Mouse (Mus musculus) lung, postnatal 4 days (tissue): Measurements from ENCODE around the gene Rbm12.

Source experiments
- DNase-seq, 2 experiments: peaks; one replicate each; pipeline ENCODE4 v3.0.0; 2021

The Rbm12 gene

GRCm38 (mm10) chr2:156079183-156079560 lies 32.6 kb downstream of the Rbm12 start:
- DNase-seq: no peak

- no peak for DNase-seq
Measured at GRCm38 (mm10) chr2:156078421-156079182, 33.2 kb downstream of the Rbm12 start.

- DNase-seq: no peak
Measured at GRCm38 (mm10) chr2:156077461-156077860, 34.3 kb downstream of the Rbm12 start.

GRCm38 (mm10) chr2:156073725-156074124 lies 38.1 kb downstream of the Rbm12 start:
- DNase-seq: peak in 1 of 2 experiments; percentile 71

DNA sequence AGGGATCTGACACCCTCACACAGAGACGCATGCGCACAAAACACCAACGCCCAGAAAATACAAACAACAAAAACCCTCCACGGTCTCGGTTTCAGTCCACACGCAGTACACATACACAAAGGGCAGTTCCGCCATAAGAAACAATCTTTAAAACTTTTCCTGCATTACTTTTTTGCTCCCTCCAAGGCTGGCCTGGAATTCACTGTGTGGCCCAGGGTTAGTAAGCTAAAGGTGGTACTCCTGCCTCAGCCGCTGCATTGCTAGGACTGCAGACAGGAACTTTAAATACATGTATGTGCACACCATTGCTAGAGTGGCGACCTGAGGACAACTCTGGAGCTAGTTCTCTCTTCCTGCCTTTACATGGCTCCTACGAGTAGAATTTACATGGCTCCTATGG lies 40.5 kb downstream of the Rbm12 start:
- no peak for DNase-seq

DNA sequence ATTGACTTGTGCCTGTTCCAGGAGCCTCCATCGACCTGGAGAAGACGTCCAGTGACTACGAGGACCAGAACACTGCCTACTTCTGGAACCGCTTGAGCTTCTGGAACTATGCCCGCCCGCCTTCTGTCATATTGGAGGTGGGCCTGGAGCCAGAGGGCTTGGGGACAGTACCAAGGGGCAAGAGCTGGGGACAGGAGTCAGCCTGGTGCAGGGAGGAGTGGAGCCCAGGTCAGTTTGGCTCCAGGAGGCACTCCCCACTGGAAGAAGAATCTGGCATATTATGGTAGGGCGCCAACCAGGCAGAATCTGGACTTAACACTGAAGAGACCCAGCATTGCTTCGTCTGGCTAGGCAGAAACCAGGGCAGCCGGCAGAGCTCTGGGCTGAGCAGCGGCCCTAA lies 43.9 kb downstream of the Rbm12 start:
- DNase-seq: no peak

GRCm38 (mm10) chr2:156066126-156066525 lies 45.7 kb downstream of the Rbm12 start:
- no peak for DNase-seq

DNA sequence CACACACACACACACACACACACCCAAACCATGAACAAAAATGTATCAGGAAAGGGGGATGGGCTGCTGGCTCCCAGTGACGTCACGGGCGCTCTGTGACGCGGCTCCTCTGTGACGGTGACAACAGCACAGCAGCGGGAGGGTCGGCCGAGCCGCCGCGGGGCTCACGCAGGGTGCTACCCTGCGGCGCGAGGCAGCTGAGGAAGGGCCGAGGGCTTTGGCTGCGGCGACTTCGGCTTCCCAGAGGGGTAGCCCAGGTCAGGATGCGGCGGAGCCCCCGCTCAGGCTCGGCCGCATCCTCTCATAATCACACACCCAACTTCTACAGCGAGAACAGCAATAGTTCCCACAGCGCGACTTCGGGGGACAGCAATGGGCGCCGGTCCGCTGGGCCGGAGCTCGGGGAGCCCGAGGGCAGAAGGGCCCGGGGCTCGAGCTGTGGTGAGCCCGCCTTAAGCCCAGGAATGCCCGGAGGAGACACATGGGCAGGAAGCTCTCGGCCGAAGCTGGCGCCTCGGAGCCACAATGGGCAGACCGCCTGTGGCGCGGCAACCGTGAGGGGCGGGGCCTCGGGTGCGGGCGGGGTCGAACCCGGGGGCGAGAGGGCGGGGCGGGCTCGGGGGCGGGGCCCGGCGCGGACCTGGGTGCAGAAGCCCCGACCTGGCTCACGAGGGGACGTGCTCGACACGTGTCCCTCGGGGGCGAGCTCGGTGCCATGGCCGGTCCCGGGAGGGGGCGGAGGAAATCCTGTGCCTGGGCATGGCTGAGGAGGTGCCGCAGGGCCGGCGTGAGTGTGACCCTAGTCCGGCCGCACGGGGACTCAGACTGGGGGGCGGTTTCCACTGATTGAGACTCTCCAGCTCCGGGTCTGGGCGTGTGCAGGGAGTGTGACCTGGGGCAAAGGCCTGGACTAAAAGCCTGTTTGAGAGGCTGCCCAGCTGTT lies 46.4 kb downstream of the Rbm12 start, which contains the start of gene Spag4:
TSS of gene Spag4 (plus strand) at position 77 of the 943 bp plus-strand sequence.
- peak; percentile 83 to 85 for DNase-seq

DNA sequence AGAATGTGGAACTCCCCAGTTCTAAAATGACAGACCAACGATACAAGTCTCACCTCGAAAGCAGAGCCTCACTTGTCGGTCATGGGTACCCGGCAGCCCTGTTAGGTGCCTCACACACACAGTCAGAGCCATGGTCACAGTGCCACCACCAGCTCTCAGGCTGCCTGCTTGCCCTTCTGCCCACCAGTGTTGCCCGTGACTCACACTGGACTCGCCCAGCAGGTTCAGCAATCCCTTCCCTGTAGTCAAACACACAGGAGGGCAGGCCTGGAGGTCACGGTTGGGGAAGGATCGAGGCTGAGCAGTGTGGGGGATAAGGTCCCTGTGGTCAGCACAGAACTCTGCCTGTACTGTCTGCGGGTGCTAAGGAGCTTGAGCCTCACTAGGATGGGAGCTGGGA lies 59.0 kb downstream of the Rbm12 start, which contains the start of gene Fer1l4:
TSS of gene Fer1l4 (minus strand) at position 132 of the 400 bp plus-strand sequence.
- DNase-seq: no peak

- DNase-seq: peak in 1 of 2 experiments; percentile 15
Measured at GRCm38 (mm10) chr2:156047929-156048328, 63.8 kb downstream of the Rbm12 start.

DNA sequence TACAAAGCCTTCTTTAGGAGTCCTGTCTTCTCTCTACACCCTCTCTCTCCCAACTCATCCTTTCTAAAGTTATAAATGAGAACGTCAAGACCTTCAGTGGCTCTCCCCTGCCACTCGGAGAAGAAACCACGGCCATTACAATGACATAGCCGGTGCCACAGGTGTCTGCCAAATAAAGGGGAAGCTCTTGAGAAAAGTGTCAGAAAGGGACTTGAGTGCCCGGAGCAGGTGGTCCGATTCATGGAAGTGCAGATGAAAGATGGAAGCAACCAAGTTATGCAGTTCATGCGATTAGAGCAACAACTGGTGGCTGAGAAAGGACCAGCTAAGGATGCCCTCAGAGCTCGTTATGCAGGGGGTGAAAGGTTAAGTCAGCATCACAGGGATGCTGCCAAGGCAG lies 68.9 kb downstream of the Rbm12 start:
- DNase-seq: no peak
